Mouse (Mus musculus): ENCODE results near the gene Capns2. TPM values are rescaled to one million over a fixed set of nuclear protein-coding genes. Genes with fewer than 3 reads are reported as not detected.
"Not testable (repeated sequence)": the region's sequence is repeated elsewhere in the genome, so short reads cannot be mapped to it uniquely, and the experiment has no call there.

Gene Capns2
- polyA plus RNA-seq, 1 experiment from 2014 or later, result 0.19 TPM

- no peak for DNase-seq (ENCODE audit: extremely low spot score, low spot score)
- H3K36me3 ChIP-seq (replicated peaks), result peaks cover 3% of the 10 kb centered on the region
- H3K4me1 ChIP-seq, result peaks cover 5% of the 10 kb centered on the region; the same call in 1 of the 2 replicates
- H3K4me3 ChIP-seq, result no peak overlapping the region
- 82% methylated on average over 2 of the region's 2 CpGs for WGBS
- H3K27me3 ChIP-seq (ENCODE audit: poor library complexity, severe bottlenecking), result no peaks in the 10 kb centered on the region
- no peaks in the 10 kb centered on the region for H3K9me3 ChIP-seq
- H3K27ac ChIP-seq, result no peak overlapping the region
These were observed 17.4 kb upstream of the Capns2 start for GRCm38 (mm10) chr8:92883771-92884170.

GRCm38 (mm10) chr8:92892216-92892615, 9.0 kb upstream of the Capns2 start:
- H3K36me3 ChIP-seq (replicated peaks); H3K27me3 ChIP-seq (ENCODE audit: poor library complexity, severe bottlenecking); H3K4me3 ChIP-seq; H3K27ac ChIP-seq; H3K4me1 ChIP-seq; H3K9me3 ChIP-seq; DNase-seq (ENCODE audit: extremely low spot score, low spot score): not testable (repeated sequence)
- WGBS, result 89% methylated on average over 3 of the region's 3 CpGs

GRCm38 (mm10) chr8:92893870-92894269, 7.3 kb upstream of the Capns2 start:
- 71% methylated on average over 2 of the region's 2 CpGs for WGBS
- H3K27me3 ChIP-seq (ENCODE audit: poor library complexity, severe bottlenecking), result no peaks in the 10 kb centered on the region
- no peak overlapping the region for H3K27ac ChIP-seq
- H3K9me3 ChIP-seq, result no peaks in the 10 kb centered on the region
- H3K4me3 ChIP-seq, result no peak overlapping the region
- no peaks in the 10 kb centered on the region for H3K4me1 ChIP-seq
- DNase-seq (ENCODE audit: extremely low spot score, low spot score), result no peak
- H3K36me3 ChIP-seq (replicated peaks), result no peaks in the 10 kb centered on the region

- H3K4me1 ChIP-seq, result no peaks in the 10 kb centered on the region
- H3K27ac ChIP-seq, result no peak overlapping the region
- H3K27me3 ChIP-seq (ENCODE audit: poor library complexity, severe bottlenecking), result no peaks in the 10 kb centered on the region
- WGBS, result 92% methylated on average over 7 of the region's 7 CpGs
- no peaks in the 10 kb centered on the region for H3K9me3 ChIP-seq
- no peak overlapping the region for H3K4me3 ChIP-seq
- no peaks in the 10 kb centered on the region for H3K36me3 ChIP-seq (replicated peaks)
- no peak for DNase-seq (ENCODE audit: extremely low spot score, low spot score)
These were observed 6.2 kb upstream of the Capns2 start for GRCm38 (mm10) chr8:92895053-92895452.

- H3K4me3 ChIP-seq, result no peak overlapping the region
- H3K4me1 ChIP-seq, result no peaks in the 10 kb centered on the region
- DNase-seq (ENCODE audit: extremely low spot score, low spot score), result no peak
- no peaks in the 10 kb centered on the region for H3K27me3 ChIP-seq (ENCODE audit: poor library complexity, severe bottlenecking)
- no peaks in the 10 kb centered on the region for H3K36me3 ChIP-seq (replicated peaks)
- H3K9me3 ChIP-seq, result no peaks in the 10 kb centered on the region
- 68% methylated on average over 1 of the region's 1 CpGs for WGBS
- H3K27ac ChIP-seq, result no peak overlapping the region
These were observed 5.2 kb upstream of the Capns2 start for GRCm38 (mm10) chr8:92896056-92896455.

- no peaks in the 10 kb centered on the region for H3K36me3 ChIP-seq (replicated peaks)
- H3K4me1 ChIP-seq, result no peaks in the 10 kb centered on the region
- H3K27ac ChIP-seq, result no peak overlapping the region
- H3K9me3 ChIP-seq, result no peaks in the 10 kb centered on the region
- DNase-seq (ENCODE audit: extremely low spot score, low spot score), result no peak
- 91% methylated on average over 5 of the region's 5 CpGs for WGBS
- H3K4me3 ChIP-seq, result no peak overlapping the region
- H3K27me3 ChIP-seq (ENCODE audit: poor library complexity, severe bottlenecking), result no peaks in the 10 kb centered on the region
These were observed 4.6 kb upstream of the Capns2 start for GRCm38 (mm10) chr8:92896611-92897010.

- Histone ChIP-seq H3K4me1 (no peaks in the 10 kb centered on the region), H3K27ac (no peak overlapping the region), H3K36me3 (replicated peaks) (no peaks in the 10 kb centered on the region), H3K9me3 (no peaks in the 10 kb centered on the region), H3K27me3 (ENCODE audit: poor library complexity, severe bottlenecking) (no peaks in the 10 kb centered on the region), H3K4me3 (no peak overlapping the region)
- DNase-seq (ENCODE audit: extremely low spot score, low spot score), result no peak
- 87% methylated on average over 4 of the region's 4 CpGs for WGBS
These were observed 3.4 kb upstream of the Capns2 start for GRCm38 (mm10) chr8:92897794-92898193.

GRCm38 (mm10) chr8:92899590-92899989, 1.6 kb upstream of the Capns2 start:
- Histone ChIP-seq H3K36me3 (replicated peaks) (no peaks in the 10 kb centered on the region), H3K4me1 (no peaks in the 10 kb centered on the region), H3K4me3 (no peak overlapping the region), H3K27ac (no peak overlapping the region), H3K27me3 (ENCODE audit: poor library complexity, severe bottlenecking) (no peaks in the 10 kb centered on the region), H3K9me3 (no peaks in the 10 kb centered on the region)
- 87% methylated on average over 9 of the region's 9 CpGs for WGBS
- DNase-seq (ENCODE audit: extremely low spot score, low spot score), result no peak

- Histone ChIP-seq H3K9me3 (no peaks in the 10 kb centered on the region), H3K27me3 (ENCODE audit: poor library complexity, severe bottlenecking) (no peaks in the 10 kb centered on the region), H3K27ac (no peak overlapping the region), H3K4me3 (no peak overlapping the region), H3K36me3 (replicated peaks) (no peaks in the 10 kb centered on the region), H3K4me1 (no peaks in the 10 kb centered on the region)
- 87% methylated on average over 2 of the region's 2 CpGs for WGBS
- DNase-seq (ENCODE audit: extremely low spot score, low spot score), result no peak
These were observed 1.8 kb downstream of the Capns2 start for GRCm38 (mm10) chr8:92902981-92903380.

- H3K36me3 ChIP-seq (replicated peaks), result no peaks in the 10 kb centered on the region
- H3K27me3 ChIP-seq (ENCODE audit: poor library complexity, severe bottlenecking), result no peaks in the 10 kb centered on the region
- no peaks in the 10 kb centered on the region for H3K9me3 ChIP-seq
- H3K27ac ChIP-seq, result no peak overlapping the region
- H3K4me3 ChIP-seq, result no peak overlapping the region
- WGBS, result 94% methylated on average over 11 of the region's 11 CpGs
- DNase-seq (ENCODE audit: extremely low spot score, low spot score), result no peak
- H3K4me1 ChIP-seq, result no peaks in the 10 kb centered on the region
These were observed 2.4 kb downstream of the Capns2 start for GRCm38 (mm10) chr8:92903488-92904135.

- H3K36me3 ChIP-seq (replicated peaks), result no peaks in the 10 kb centered on the region
- no peaks in the 10 kb centered on the region for H3K27me3 ChIP-seq (ENCODE audit: poor library complexity, severe bottlenecking)
- 97% methylated on average over 9 of the region's 9 CpGs for WGBS
These were observed 5.3 kb downstream of the Capns2 start for GRCm38 (mm10) chr8:92906553-92906952.

GRCm38 (mm10) chr8:92908448-92908847, 7.2 kb downstream of the Capns2 start:
- Histone ChIP-seq H3K36me3 (replicated peaks) (no peaks in the 10 kb centered on the region), H3K4me3 (no peak overlapping the region), H3K9me3 (no peaks in the 10 kb centered on the region), H3K4me1 (no peaks in the 10 kb centered on the region), H3K27me3 (ENCODE audit: poor library complexity, severe bottlenecking) (no peaks in the 10 kb centered on the region), H3K27ac (no peak overlapping the region)
- WGBS, result 89% methylated on average over 2 of the region's 2 CpGs
- DNase-seq (ENCODE audit: extremely low spot score, low spot score), result no peak

More at GRCm38 (mm10) chr8:92906553-92906952, 5.3 kb downstream of the Capns2 start:
- no peak overlapping the region for H3K27ac ChIP-seq
- H3K4me3 ChIP-seq, result no peak overlapping the region
- no peaks in the 10 kb centered on the region for H3K9me3 ChIP-seq
- DNase-seq (ENCODE audit: extremely low spot score, low spot score), result no peak
- no peaks in the 10 kb centered on the region for H3K4me1 ChIP-seq

GRCm38 (mm10) chr8:92911477-92911876, 10.3 kb downstream of the Capns2 start:
- DNase-seq (ENCODE audit: extremely low spot score, low spot score), result no peak
- Histone ChIP-seq H3K27me3 (ENCODE audit: poor library complexity, severe bottlenecking) (no peaks in the 10 kb centered on the region), H3K36me3 (replicated peaks) (no peaks in the 10 kb centered on the region), H3K9me3 (no peaks in the 10 kb centered on the region), H3K27ac (no peak overlapping the region), H3K4me3 (no peak overlapping the region), H3K4me1 (no peaks in the 10 kb centered on the region)
- 87% methylated on average over 3 of the region's 3 CpGs for WGBS

- no peak for DNase-seq (ENCODE audit: extremely low spot score, low spot score)
- H3K9me3 ChIP-seq, result no peaks in the 10 kb centered on the region
- 85% methylated on average over 7 of the region's 7 CpGs for WGBS
- H3K27me3 ChIP-seq (ENCODE audit: poor library complexity, severe bottlenecking), result no peaks in the 10 kb centered on the region
- no peaks in the 10 kb centered on the region for H3K4me1 ChIP-seq
- no peaks in the 10 kb centered on the region for H3K36me3 ChIP-seq (replicated peaks)
- no peak overlapping the region for H3K27ac ChIP-seq
- H3K4me3 ChIP-seq, result no peak overlapping the region
These were observed 12.2 kb downstream of the Capns2 start for GRCm38 (mm10) chr8:92913396-92913795.

All from forebrain, embryonic 10.5 days (tissue).